Mouse (Mus musculus) CH12.LX (cell line): ENCODE results near the gene Znrf4. TPM values are rescaled to one million over a fixed set of nuclear protein-coding genes. Genes with fewer than 3 reads are reported as not detected.

Experiments
- DNase-seq: peaks from one replicate; pipeline ENCODE4 v3.0.0-alpha.2; 2013; ENCODE audit errors: extremely low read depth
- H3K27ac ChIP-seq: 2 replicates; pipeline ENCODE4 v1.5.1; 2012; ENCODE audit warnings: low read depth, mild to moderate bottlenecking, control low read depth, moderate library complexity; ENCODE audit not compliant: insufficient read depth
- H3K27me3 ChIP-seq: replicated peaks from 2 replicates; pipeline ENCODE3; 2012; ENCODE audit warnings: inconsistent platforms
- H3K36me3 ChIP-seq, 2 experiments: replicated peaks in 1 of 2; 2 replicates each; pipeline versions ENCODE3 to v1.6.1; 2012; ENCODE audit warnings: inconsistent platforms in 1 of 2, low read length in 1 of 2, mild to moderate bottlenecking in 1 of 2, mixed read lengths in 1 of 2, moderate library complexity in 1 of 2; ENCODE audit not compliant: control insufficient read depth in 1 of 2, insufficient read depth in 1 of 2
- H3K4me1 ChIP-seq, 2 experiments: 2 replicates each; pipeline ENCODE4 v1.6.1; 2012; ENCODE audit warnings: inconsistent platforms in 1 of 2, moderate library complexity in 1 of 2; ENCODE audit not compliant: insufficient read depth in 2 of 2, control insufficient read depth in 1 of 2
- H3K4me2 ChIP-seq: 2 replicates; pipeline ENCODE4 v1.6.1; 2012; ENCODE audit warnings: low read depth, mild to moderate bottlenecking, control low read depth; ENCODE audit not compliant: poor library complexity, insufficient read depth, severe bottlenecking
- H3K4me3 ChIP-seq, 3 experiments: fragments of 150-350 bp in 1 of 3; sonication (generic) in 1 of 3; replicated peaks in 1 of 3; 2 replicates each; pipeline versions ENCODE3 to v1.5.1; 2011 to 2012; ENCODE audit warnings: low read depth in 2 of 3, low read length in 2 of 3, mild to moderate bottlenecking in 2 of 3, moderate library complexity in 2 of 3, control low read depth in 1 of 3, improper control_type of control experiment in 1 of 3, inconsistent platforms in 1 of 3, mixed read lengths in 1 of 3; ENCODE audit not compliant: poor library complexity in 1 of 3
- H3K79me2 ChIP-seq: replicated peaks from 2 replicates; pipeline ENCODE4 v1.6.1; 2012; ENCODE audit warnings: mild to moderate bottlenecking, moderate library complexity; ENCODE audit not compliant: control insufficient read depth, poor library complexity, insufficient read depth, severe bottlenecking; ENCODE audit errors: extremely low read depth
- H3K9ac ChIP-seq: 2 replicates; pipeline ENCODE4 v1.6.1; 2012; ENCODE audit warnings: low read depth, mild to moderate bottlenecking, control low read depth, moderate library complexity; ENCODE audit not compliant: insufficient read depth
- H3K9me3 ChIP-seq: replicated peaks from 2 replicates; pipeline ENCODE3; 2012; ENCODE audit warnings: low read length, inconsistent platforms, mixed read lengths
- BHLHE40 ChIP-seq: IDR thresholded peaks from 2 replicates; pipeline ENCODE4 v1.6.1; 2011; ENCODE audit warnings: mild to moderate bottlenecking, low read depth, low read length, improper control_type of control experiment
- CHD1 ChIP-seq: IDR thresholded peaks from 2 replicates; pipeline ENCODE4 v1.6.1; 2012; ENCODE audit warnings: low read depth, low read length, improper control_type of control experiment, inconsistent platforms
- CTCF ChIP-seq, 2 experiments: IDR thresholded peaks in 1 of 2; conservative IDR thresholded peaks in 1 of 2; 2 replicates each; pipeline ENCODE4 v1.5.1; 2011 to 2012; ENCODE audit warnings: low read depth in 2 of 2, low read length in 2 of 2, improper control_type of control experiment in 1 of 2, inconsistent platforms in 1 of 2, mild to moderate bottlenecking in 1 of 2, moderate library complexity in 1 of 2
- E2F4 ChIP-seq: IDR thresholded peaks from 2 replicates; pipeline ENCODE4 v1.6.1; 2011; ENCODE audit warnings: low read depth, low read length, improper control_type of control experiment; ENCODE audit not compliant: insufficient replicate concordance
- ELF1 ChIP-seq: IDR thresholded peaks from 2 replicates; pipeline ENCODE4 v1.6.1; 2014; ENCODE audit warnings: low read depth, mild to moderate bottlenecking, inconsistent platforms, low read length, improper control_type of control experiment
- EP300 ChIP-seq: IDR thresholded peaks from 2 replicates; pipeline ENCODE4 v1.6.1; 2011; ENCODE audit warnings: low read length, improper control_type of control experiment
- ETS1 ChIP-seq: conservative IDR thresholded peaks from 2 replicates; pipeline ENCODE4 v1.6.1; 2012; ENCODE audit warnings: low read depth, mild to moderate bottlenecking, inconsistent platforms, low read length, improper control_type of control experiment, moderate library complexity
- GABPA ChIP-seq: IDR thresholded peaks from 2 replicates; pipeline ENCODE4 v1.6.1; 2012; ENCODE audit warnings: low read depth, low read length, improper control_type of control experiment, inconsistent platforms; ENCODE audit not compliant: insufficient replicate concordance
- JUN ChIP-seq: IDR thresholded peaks from 2 replicates; pipeline ENCODE4 v1.6.1; 2011; ENCODE audit warnings: low read depth, mild to moderate bottlenecking, low read length, improper control_type of control experiment, moderate library complexity; ENCODE audit not compliant: insufficient read depth
- JUND ChIP-seq: conservative IDR thresholded peaks from 2 replicates; pipeline ENCODE4 v1.6.1; 2011; ENCODE audit warnings: low read depth, low read length, improper control_type of control experiment
- KAT2A ChIP-seq: IDR thresholded peaks from 2 replicates; pipeline ENCODE4 v1.6.1; 2012; ENCODE audit warnings: low read length, improper control_type of control experiment, inconsistent platforms; ENCODE audit not compliant: insufficient replicate concordance
- MAFK ChIP-seq: IDR thresholded peaks from 2 replicates; pipeline ENCODE4 v1.6.1; 2011; ENCODE audit warnings: low read length, improper control_type of control experiment; ENCODE audit not compliant: insufficient replicate concordance
- MAX ChIP-seq: IDR thresholded peaks from 2 replicates; pipeline ENCODE4 v1.6.1; 2011; ENCODE audit warnings: low read length, improper control_type of control experiment
- MEF2A ChIP-seq: IDR thresholded peaks from 2 replicates; pipeline ENCODE4 v1.6.1; 2014; ENCODE audit warnings: low read depth, mild to moderate bottlenecking, inconsistent platforms, low read length, improper control_type of control experiment, borderline replicate concordance
- MXI1 ChIP-seq: IDR thresholded peaks from 2 replicates; pipeline ENCODE4 v1.6.1; 2011; ENCODE audit warnings: mild to moderate bottlenecking, low read depth, low read length, improper control_type of control experiment
- MYC ChIP-seq: IDR thresholded peaks from 2 replicates; pipeline ENCODE4 v1.6.1; 2011; ENCODE audit warnings: low read depth, mild to moderate bottlenecking, improper control_type of control experiment, low read length
- NELFE ChIP-seq: IDR thresholded peaks from 2 replicates; pipeline ENCODE4 v1.6.1; 2011; ENCODE audit warnings: low read depth, low read length, improper control_type of control experiment
- NRF1 ChIP-seq: IDR thresholded peaks from 2 replicates; pipeline ENCODE4 v1.6.1; 2014; ENCODE audit warnings: low read depth, mild to moderate bottlenecking, inconsistent platforms, low read length, improper control_type of control experiment, moderate library complexity
- POLR2A ChIP-seq: IDR thresholded peaks from 2 replicates; pipeline ENCODE4 v1.6.1; 2011; ENCODE audit warnings: low read depth, mild to moderate bottlenecking, improper control_type of control experiment, low read length
- POLR2AphosphoS2 ChIP-seq: IDR thresholded peaks from 2 replicates; pipeline ENCODE4 v1.6.1; 2011; ENCODE audit warnings: low read depth, low read length, improper control_type of control experiment
- RAD21 ChIP-seq: IDR thresholded peaks from 2 replicates; pipeline ENCODE4 v1.6.1; 2011; ENCODE audit warnings: low read depth, mild to moderate bottlenecking, low read length, improper control_type of control experiment, moderate library complexity
- RCOR1 ChIP-seq: conservative IDR thresholded peaks from 2 replicates; pipeline ENCODE4 v1.6.1; 2012; ENCODE audit warnings: low read depth, mild to moderate bottlenecking, inconsistent platforms, low read length, improper control_type of control experiment
- SMC3 ChIP-seq: IDR thresholded peaks from 2 replicates; pipeline ENCODE4 v1.6.1; 2011; ENCODE audit warnings: low read depth, low read length, improper control_type of control experiment
- TBP ChIP-seq: conservative IDR thresholded peaks from 2 replicates; pipeline ENCODE4 v1.6.1; 2011; ENCODE audit warnings: low read depth, low read length, improper control_type of control experiment
- UBTF ChIP-seq: IDR thresholded peaks from 2 replicates; pipeline ENCODE4 v1.6.1; 2012; ENCODE audit warnings: low read depth, mild to moderate bottlenecking, inconsistent platforms, low read length, improper control_type of control experiment, moderate library complexity
- USF1 ChIP-seq: IDR thresholded peaks from 2 replicates; pipeline ENCODE4 v1.6.1; 2014; ENCODE audit warnings: low read depth, mild to moderate bottlenecking, inconsistent platforms, low read length, improper control_type of control experiment
- USF2 ChIP-seq: conservative IDR thresholded peaks from 2 replicates; pipeline ENCODE4 v1.6.1; 2011; ENCODE audit warnings: low read depth, low read length, improper control_type of control experiment
- ZKSCAN1 ChIP-seq: IDR thresholded peaks from 2 replicates; pipeline ENCODE4 v1.6.1; 2012; ENCODE audit warnings: low read depth, inconsistent platforms, low read length, improper control_type of control experiment, borderline replicate concordance
- ZMIZ1 ChIP-seq: IDR thresholded peaks from 2 replicates; pipeline ENCODE4 v1.6.1; 2012; ENCODE audit warnings: low read depth, mild to moderate bottlenecking, inconsistent platforms, low read length, improper control_type of control experiment
- dilution Hi-C: fragments of 300-500 bp; cut with MboI; formaldehyde crosslinking; loops from 2 replicates; pipeline ENCODE4 v1.14.3; 2020; ENCODE audit warnings: low sequenced_read_pairs; ENCODE audit not compliant: extremely low pct_unique_long_range_greater_than_20kb, extremely low pct_ligation_motif_present
- in situ Hi-C: fragments of 300-500 bp; cut with MboI; formaldehyde crosslinking; loops from 3 replicates; pipeline ENCODE4 v1.14.3; 2019; ENCODE audit warnings: low sequenced_read_pairs, low pct_ligation_motif_present, low pct_unique_long_range_greater_than_20kb, mixed read lengths
- polyA plus RNA-seq: library from polyadenylated mRNA; unstranded; fragments of >175 nt; gene quantifications from 2 replicates; pipeline ENCODE4 v1.2.1, GENCODE M21; 2012; ENCODE audit warnings: low read depth; ENCODE audit not compliant: insufficient read length
- total RNA-seq, 2 experiments: library from RNA; depleted of rRNA; stranded (reverse); fragments of 300-350 nt in 1 of 2; fragments of >200 nt in 1 of 2; gene quantifications; 2 replicates each; pipeline ENCODE4 v1.2.3; 2012 to 2014

Gene Znrf4
- total and polyA plus RNA-seq, 3 experiments: not detected

GRCm38 (mm10) chr17:56509707-56510472 lies 2.3 kb downstream of the Znrf4 start:
- no peak overlapping the region for H3K4me2 ChIP-seq
- H3K9me3 ChIP-seq: peaks cover 26% of the 10 kb centered on the region
- H3K27ac ChIP-seq: no peak overlapping the region
- TF ChIP-seq RAD21 (no peak), UBTF (no peak), GABPA (no peak), NRF1 (no peak), E2F4 (no peak), ZKSCAN1 (no peak), USF2 (no peak), ELF1 (no peak), NELFE (no peak), MYC (no peak), MAFK (no peak), USF1 (no peak), SMC3 (no peak)
- H3K4me1 ChIP-seq: peaks cover 2 to 12% of the 10 kb centered on the region in 2 experiments; a peak in 1 of 4 replicates
- dilution Hi-C loops (no loop called here), in situ Hi-C loops (loop anchor here (5.0 kb wide), 1 partner anchor 32 kb away; no protein-coding TSS in a partner anchor)
- no peak for DNase-seq
- H3K4me3 ChIP-seq: no peak overlapping the region
- no peaks in the 10 kb centered on the region for H3K36me3 ChIP-seq
- H3K27me3 ChIP-seq: peaks cover 10% of the 10 kb centered on the region
- H3K9ac ChIP-seq: no peak overlapping the region
- H3K79me2 ChIP-seq: no peaks in the 10 kb centered on the region

- dilution Hi-C loops: no loop called here
- H3K36me3 ChIP-seq: no peaks in the 10 kb centered on the region
- no peak overlapping the region for H3K9ac ChIP-seq
- no peak for DNase-seq
- no peak overlapping the region for H3K4me2 ChIP-seq
- H3K27ac ChIP-seq: no peak overlapping the region
- H3K79me2 ChIP-seq: no peaks in the 10 kb centered on the region
- peaks cover 8% of the 10 kb centered on the region for H3K27me3 ChIP-seq
- H3K4me3 ChIP-seq: no peak overlapping the region
- in situ Hi-C loops: loop anchor here (5.0 kb wide), 1 partner anchor 33 kb away; no protein-coding TSS in a partner anchor
- peaks cover 33% of the 10 kb centered on the region for H3K9me3 ChIP-seq
- H3K4me1 ChIP-seq: peaks cover 2 to 12% of the 10 kb centered on the region in 2 experiments; a peak in 1 of 4 replicates
- TF ChIP-seq CHD1 (no peak), EP300 (no peak), RAD21 (no peak), JUN (no peak), KAT2A (no peak), MAX (no peak), TBP (no peak), ETS1 (no peak), RCOR1 (no peak), POLR2AphosphoS2 (no peak), JUND (no peak), MEF2A (no peak), ZMIZ1 (no peak), USF1 (no peak), MXI1 (no peak), CTCF (conservative IDR thresholded peaks at IDR 0.05 in 1 of 2, IDR thresholded peaks at IDR 0.05 in 1 of 2; ENCODE audit: low read depth in 2 of 2, low read length in 2 of 2) (no peak), POLR2A (no peak), BHLHE40 (no peak), NELFE (no peak), NRF1 (no peak)
Measured at GRCm38 (mm10) chr17:56509021-56509640, 3.1 kb downstream of the Znrf4 start.
